Mouse (Mus musculus) embryonic fibroblast, embryonic 13.5 days (primary cell): ENCODE data around the gene Ripk4.

ENCODE experiments used
- CTCF ChIP-seq: IDR thresholded peaks from 2 replicates; pipeline ENCODE4 v1.5.1; 2011; ENCODE audit warnings: mild to moderate bottlenecking, control low read depth, low read length, moderate library complexity, borderline replicate concordance; ENCODE audit not compliant: insufficient read depth
- POLR2A ChIP-seq: IDR thresholded peaks from 2 replicates; pipeline ENCODE4 v1.6.1; 2011; ENCODE audit warnings: low read depth, mild to moderate bottlenecking, control low read depth, low read length, moderate library complexity

DNA sequence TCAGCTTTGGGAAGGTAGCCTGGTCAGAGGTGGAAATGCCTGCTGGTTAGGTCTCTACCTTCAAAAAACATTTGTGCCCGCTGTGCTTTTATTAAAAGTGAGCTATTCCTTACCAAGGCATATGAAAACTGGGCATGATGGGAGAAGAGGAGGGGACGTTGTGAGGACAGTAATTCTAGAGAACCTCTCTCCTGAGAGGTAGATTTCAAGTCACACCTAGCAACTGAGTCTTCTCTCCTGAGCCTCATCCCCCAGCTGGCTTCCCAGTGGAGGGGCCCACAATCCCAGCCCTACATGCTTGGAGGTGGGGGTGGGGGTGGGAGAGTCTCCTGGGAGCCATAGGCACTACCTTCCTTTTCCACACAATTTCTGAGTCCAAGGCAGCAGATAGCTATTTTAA, 1.0 kb upstream of the Ripk4 start:
- TF ChIP-seq POLR2A = no peak
- TF ChIP-seq CTCF = no peak
